Mouse (Mus musculus) R1 (cell line): ENCODE results near the gene H2al1a.

Experiments used
- DNase-seq: peaks from one replicate; pipeline ENCODE4 v3.0.0-alpha.2; 2018; ENCODE audit warnings: low read depth, low spot score

H2al1a gene

DNA sequence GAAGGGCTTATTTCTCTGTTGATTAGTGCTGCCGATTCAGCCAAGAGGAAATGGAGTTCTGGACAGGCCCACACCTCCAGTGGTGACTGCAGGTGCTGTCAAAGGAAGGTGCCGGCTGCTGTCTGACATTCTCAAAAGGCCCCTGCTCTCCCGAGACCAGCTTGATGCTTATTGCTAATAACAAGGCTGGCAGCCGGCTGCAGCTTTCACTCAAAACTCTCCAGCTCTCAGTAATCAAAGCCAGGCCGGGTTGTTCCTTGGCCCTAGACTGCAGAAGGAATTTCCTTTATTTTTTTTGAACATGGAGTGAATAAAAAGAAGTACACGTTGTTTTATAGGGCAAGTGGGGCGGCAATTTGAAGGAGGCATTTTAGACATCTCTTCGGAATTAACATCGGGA, 46.7 kb downstream of the H2al1a start:
- no peak for DNase-seq

GRCm38 (mm10) chrX:11346756-11347155, 47.7 kb downstream of the H2al1a start:
- DNase-seq, result no peak
